In the genomic region with DNA sequence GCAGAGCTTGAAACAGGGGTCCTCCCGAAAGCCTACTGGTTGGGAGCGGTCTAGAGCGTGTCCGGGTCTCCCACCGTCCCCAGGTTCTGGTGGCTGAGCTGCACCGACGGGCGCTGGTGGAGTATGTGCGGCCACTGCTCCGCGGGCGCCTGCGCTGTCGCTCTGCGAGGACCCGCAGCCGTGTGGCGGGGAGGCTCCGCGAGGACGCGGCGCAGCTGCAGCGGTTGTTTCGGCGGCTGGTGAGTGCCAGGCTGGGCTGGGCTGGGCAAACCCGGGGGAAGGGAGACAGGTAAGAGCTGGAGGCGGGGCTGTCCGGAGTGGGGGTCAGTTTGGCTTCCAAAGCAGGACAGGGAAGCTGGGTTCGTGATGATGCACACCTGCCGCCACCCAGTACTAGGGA, we compare ENCODE assay signal across 9 mouse cellular contexts. TPM values are rescaled to one million over a fixed set of nuclear protein-coding genes. Genes with fewer than 3 reads are reported as not detected.
DNase-seq lines count a peak whose midpoint lies in the region; ATAC-seq and TF ChIP-seq lines count a peak whose summit lies in the region.
"Had no signal": no experiment of that assay in that cellular context is flagged by ENCODE, and none has a peak within 500 bp of the region (broad histone marks: within the 10 kb centered on the region; RNA-seq: fewer than 3 reads in every experiment).

No protein-coding gene starts in this region.

- TF ChIP-seq CTCF in layer of hippocampus, adult 2 months (conservative IDR thresholded peaks at IDR 0.05) = no peak
- TF ChIP-seq CTCF in midbrain, postnatal 0 days (IDR thresholded peaks at IDR 0.05) = no peak

- no peaks in the 10 kb centered on the region for H3K9me3 ChIP-seq in embryonic facial prominence, embryonic 13.5 days
- no peaks in the 10 kb centered on the region for H3K9me3 ChIP-seq in hindbrain, embryonic 13.5 days
- no peaks in the 10 kb centered on the region for H3K9me3 ChIP-seq in midbrain, postnatal 0 days (ENCODE audit: low read length)

- peaks cover 73% of the 10 kb centered on the region for H3K27me3 ChIP-seq in embryonic facial prominence, embryonic 13.5 days
- peaks cover 78% of the 10 kb centered on the region for H3K27me3 ChIP-seq in hindbrain, embryonic 13.5 days
- peaks cover 39% of the 10 kb centered on the region for H3K27me3 ChIP-seq in midbrain, postnatal 0 days (ENCODE audit: insufficient read depth, low read length)

- 1% methylated on average over 31 of the region's 31 CpGs for WGBS in embryonic facial prominence, embryonic 13.5 days
- WGBS in hindbrain, embryonic 13.5 days = 2% methylated on average over 31 of the region's 31 CpGs
- 2% methylated on average over 31 of the region's 31 CpGs for WGBS in midbrain, postnatal 0 days

- no peak for ATAC-seq in embryonic facial prominence, embryonic 13.5 days (ENCODE audit: insufficient number of reproducible peaks, insufficient read depth, low FRiP score, low TSS enrichment, low read depth)
- ATAC-seq in hindbrain, embryonic 13.5 days (ENCODE audit: low FRiP score) = peak; percentile 54; the same call in 1 of the 2 replicates
- peak; percentile 54 for ATAC-seq in midbrain, postnatal 0 days (ENCODE audit: low FRiP score)

- no peak overlapping the region for H3K27ac ChIP-seq in layer of hippocampus, adult 2 months
- no peak overlapping the region for H3K27ac ChIP-seq in embryonic facial prominence, embryonic 13.5 days
- no peak overlapping the region for H3K27ac ChIP-seq in hindbrain, embryonic 13.5 days
- no peak overlapping the region for H3K27ac ChIP-seq in midbrain, postnatal 0 days (ENCODE audit: low read depth, low read length)

- DNase-seq in layer of hippocampus, adult 2 months (ENCODE audit: low spot score in 2 of 2) = no peak
- no peak for DNase-seq in layer of hippocampus, postnatal 36 days
- DNase-seq in midbrain, postnatal 0 days (ENCODE audit: low spot score) = peak; percentile 12
- DNase-seq in frontal cortex, postnatal 14 days (ENCODE audit: low spot score in 2 of 2) = no peak
- no peak for DNase-seq in urinary bladder, adult 18-20 months (ENCODE audit: low spot score in 2 of 2)
- DNase-seq: cerebellum, adult 9-11 months; lung, adult 18-20 months had no signal

- 0 out of 2 replicates have a peak overlapping the region, but pooled peaks have one; percentile 27 for H3K9ac ChIP-seq in embryonic facial prominence, embryonic 13.5 days
- H3K9ac ChIP-seq in hindbrain, embryonic 13.5 days = peak overlapping the region; percentile 68
- H3K9ac ChIP-seq in midbrain, postnatal 0 days (replicated peaks; ENCODE audit: low read length, poor library complexity, severe bottlenecking) = 0 out of 2 replicates have a peak overlapping the region, but pooled peaks have one; percentile 9

- peak overlapping the region; percentile 50 for H3K4me2 ChIP-seq in embryonic facial prominence, embryonic 13.5 days
- peak overlapping the region; percentile 49 for H3K4me2 ChIP-seq in hindbrain, embryonic 13.5 days
- peak overlapping the region; percentile 53 for H3K4me2 ChIP-seq in midbrain, postnatal 0 days (ENCODE audit: low read depth, low read length, poor library complexity, severe bottlenecking)

- peaks cover 13% of the 10 kb centered on the region for H3K4me1 ChIP-seq in embryonic facial prominence, embryonic 13.5 days
- peaks cover 11% of the 10 kb centered on the region for H3K4me1 ChIP-seq in hindbrain, embryonic 13.5 days (replicated peaks)
- no peaks in the 10 kb centered on the region for H3K4me1 ChIP-seq in midbrain, postnatal 0 days (ENCODE audit: insufficient read depth, low read length)

- H3K4me3 ChIP-seq in layer of hippocampus, adult 2 months = peak overlapping the region; percentile 1; the same call in 1 of the 2 replicates
- peak overlapping the region; percentile 32 for H3K4me3 ChIP-seq in embryonic facial prominence, embryonic 13.5 days
- H3K4me3 ChIP-seq in hindbrain, embryonic 13.5 days = peak overlapping the region; percentile 35
- H3K4me3 ChIP-seq in midbrain, postnatal 0 days (ENCODE audit: low read depth, low read length) = peak overlapping the region; percentile 34

- no peaks in the 10 kb centered on the region for H3K36me3 ChIP-seq in embryonic facial prominence, embryonic 13.5 days
- H3K36me3 ChIP-seq in hindbrain, embryonic 13.5 days = no peaks in the 10 kb centered on the region
- no peaks in the 10 kb centered on the region for H3K36me3 ChIP-seq in midbrain, postnatal 0 days (ENCODE audit: insufficient read depth, low read length)

RNA-seq across cellular contexts. Expression of a gene that starts 18.6 kb away (rescaled TPM):
- 1 to 10 TPM; 6.0 to 6.9 TPM for total RNA-seq in layer of hippocampus, adult 2 months (2021)
- 1 to 10 TPM; 6.8 to 6.9 TPM for total RNA-seq in layer of hippocampus, postnatal 36 days (2021)
- polyA plus RNA-seq in embryonic facial prominence, embryonic 13.5 days (2015; fragmentation: Nextera tagmentation; extraction: Ambion mirVana) = 2.3 and 2.7 TPM in 2 replicates
- 3.2 and 3.5 TPM in 2 replicates for polyA plus RNA-seq in hindbrain, embryonic 13.5 days (2015; fragmentation: Nextera tagmentation; extraction: Ambion mirVana)
- 17.8 and 21.4 TPM in 2 replicates for total RNA-seq in midbrain, postnatal 0 days (2014; rRNA removed)
- polyA plus RNA-seq in midbrain, postnatal 0 days (2015; fragmentation: Nextera tagmentation; extraction: Ambion mirVana) = 3.9 and 4.2 TPM in 2 replicates

RNA-seq across cellular contexts. Expression of a gene that starts 18.7 kb away (rescaled TPM):
- 10 to 100 TPM; 17.2 to 20.7 TPM for total RNA-seq in layer of hippocampus, adult 2 months (2021)
- 10 to 100 TPM; 19.8 to 21.5 TPM for total RNA-seq in layer of hippocampus, postnatal 36 days (2021)
- polyA plus RNA-seq in embryonic facial prominence, embryonic 13.5 days (2015; fragmentation: Nextera tagmentation; extraction: Ambion mirVana) = 60.2 and 64.1 TPM in 2 replicates
- polyA plus RNA-seq in hindbrain, embryonic 13.5 days (2015; fragmentation: Nextera tagmentation; extraction: Ambion mirVana) = 43.9 and 44.9 TPM in 2 replicates
- total RNA-seq in midbrain, postnatal 0 days (2014; rRNA removed) = 14.9 and 23.9 TPM in 2 replicates
- 32.2 and 32.6 TPM in 2 replicates for polyA plus RNA-seq in midbrain, postnatal 0 days (2015; fragmentation: Nextera tagmentation; extraction: Ambion mirVana)

RNA-seq across cellular contexts. Expression of a gene that starts 26.4 kb away (rescaled TPM):
- under 1 TPM; 0.10 to 0.38 TPM for total RNA-seq in layer of hippocampus, adult 2 months (2021)
- under 1 TPM; 0.18 to 0.20 TPM for total RNA-seq in layer of hippocampus, postnatal 36 days (2021)
- 0.73 and 0.84 TPM in 2 replicates for polyA plus RNA-seq in embryonic facial prominence, embryonic 13.5 days (2015; fragmentation: Nextera tagmentation; extraction: Ambion mirVana)
- 0.38 and 0.43 TPM in 2 replicates for polyA plus RNA-seq in hindbrain, embryonic 13.5 days (2015; fragmentation: Nextera tagmentation; extraction: Ambion mirVana)
- total RNA-seq in midbrain, postnatal 0 days (2014; rRNA removed) = 0.28 and 0.49 TPM in 2 replicates
- polyA plus RNA-seq in midbrain, postnatal 0 days (2015; fragmentation: Nextera tagmentation; extraction: Ambion mirVana) = 1.5 and 1.6 TPM in 2 replicates

RNA-seq across cellular contexts. Expression of a gene that starts 28.1 kb away (rescaled TPM):
- under 1 TPM; 0.38 to 0.71 TPM for total RNA-seq in layer of hippocampus, adult 2 months (2021)
- under 1 TPM; 0.37 to 0.48 TPM for total RNA-seq in layer of hippocampus, postnatal 36 days (2021)
- polyA plus RNA-seq in embryonic facial prominence, embryonic 13.5 days (2015; fragmentation: Nextera tagmentation; extraction: Ambion mirVana) = 0.08 and 0.15 TPM in 2 replicates
- 0.32 and 0.50 TPM in 2 replicates for polyA plus RNA-seq in hindbrain, embryonic 13.5 days (2015; fragmentation: Nextera tagmentation; extraction: Ambion mirVana)
- 2.3 TPM in 2 replicates for total RNA-seq in midbrain, postnatal 0 days (2014; rRNA removed)
- 1.6 and 1.8 TPM in 2 replicates for polyA plus RNA-seq in midbrain, postnatal 0 days (2015; fragmentation: Nextera tagmentation; extraction: Ambion mirVana)

RNA-seq across cellular contexts. Expression of a gene that starts 30.9 kb away (rescaled TPM):
- total RNA-seq in layer of hippocampus, adult 2 months (2021) = 10 to 100 TPM; 92.9 to 99.6 TPM
- 100 to 1,000 TPM in 1 of 2 experiments, 10 to 100 TPM in 1; 90.6 to 102 TPM for total RNA-seq in layer of hippocampus, postnatal 36 days (2021)
- polyA plus RNA-seq in embryonic facial prominence, embryonic 13.5 days (2015; fragmentation: Nextera tagmentation; extraction: Ambion mirVana) = 10.2 and 12.4 TPM in 2 replicates
- polyA plus RNA-seq in hindbrain, embryonic 13.5 days (2015; fragmentation: Nextera tagmentation; extraction: Ambion mirVana) = 16.1 TPM in 2 replicates
- total RNA-seq in midbrain, postnatal 0 days (2014; rRNA removed) = 58.1 and 68.9 TPM in 2 replicates
- polyA plus RNA-seq in midbrain, postnatal 0 days (2015; fragmentation: Nextera tagmentation; extraction: Ambion mirVana) = 16.2 and 17.0 TPM in 2 replicates

Comparison
In these comparisons a context has a peak if more than half of its experiments do, and no peak if none do; other contexts are left out.
1. H3K9ac ChIP-seq: peak in every context shown above with its lines; median percentile 68 in hindbrain, embryonic 13.5 days; 27 in embryonic facial prominence, embryonic 13.5 days; 9 in midbrain, postnatal 0 days.